Mouse (Mus musculus) myocyte (in vitro differentiated cells): ENCODE data around the gene Ubc.

Experiments
- POLR2A ChIP-seq: IDR thresholded peaks from one replicate; pipeline ENCODE4 v1.6.1; 2011; ENCODE audit warnings: low read depth, mild to moderate bottlenecking, control low read depth, moderate library complexity; ENCODE audit not compliant: insufficient read length
- SRF ChIP-seq: IDR thresholded peaks from one replicate; pipeline ENCODE4 v1.6.1; 2011; ENCODE audit warnings: low read depth; ENCODE audit not compliant: control insufficient read depth, insufficient read length
- TCF12 ChIP-seq: IDR thresholded peaks from one replicate; pipeline ENCODE4 v1.6.1; 2011; ENCODE audit warnings: mild to moderate bottlenecking, control low read depth; ENCODE audit not compliant: poor library complexity, insufficient read depth, severe bottlenecking
- USF1 ChIP-seq: IDR thresholded peaks from one replicate; pipeline ENCODE4 v1.6.1; 2011; ENCODE audit warnings: low read depth, mild to moderate bottlenecking, control low read depth, moderate library complexity

DNA sequence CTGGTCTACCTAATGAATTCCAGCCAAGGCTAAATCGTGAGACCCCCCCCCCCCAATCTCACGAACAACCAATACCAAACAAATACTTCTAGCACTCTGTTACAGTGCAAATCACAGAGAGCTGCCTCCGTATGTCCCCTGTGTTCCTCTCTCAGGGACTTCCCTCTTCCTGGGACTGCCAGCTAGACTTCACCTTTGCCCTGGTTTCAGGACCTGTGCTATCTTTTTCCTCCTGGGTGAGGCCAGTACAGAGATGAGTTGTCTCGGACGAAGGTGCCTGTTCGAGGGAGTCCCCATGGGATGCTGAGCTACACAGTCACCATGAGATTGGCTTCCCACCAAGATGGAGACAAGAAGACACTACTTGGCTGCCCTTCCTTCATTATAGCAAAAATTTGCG, 41.9 kb downstream of the Ubc start:
- TF ChIP-seq POLR2A (no peak), USF1 (no peak), SRF (no peak), TCF12 (no peak)
